Mouse (Mus musculus) kidney, embryonic 15.5 days (tissue): ENCODE data around the gene Samd15. TPM values are rescaled to one million over a fixed set of nuclear protein-coding genes. Genes with fewer than 3 reads are reported as not detected.
A peak's percentile ranks its signal among the peaks of the same experiment; 100 is the strongest.
"Not testable (repeated sequence)": the region's sequence is repeated elsewhere in the genome, so short reads cannot be mapped to it uniquely, and the experiment has no call there.

Experiments used
- ATAC-seq: fragments of 200-750 bp; cut with Nextera tagmentation; replicated peaks from 2 replicates; pipeline ENCODE4 v1.8.0; 2017; ENCODE audit warnings: moderate TSS enrichment; ENCODE audit not compliant: low FRiP score
- H3K27ac ChIP-seq: fragments of 300-500 bp; sonication (generic); 2 replicates; pipeline ENCODE4 v1.5.1; 2015; ENCODE audit warnings: mild to moderate bottlenecking, inconsistent platforms
- H3K27me3 ChIP-seq: fragments of 300-500 bp; sonication (generic); 2 replicates; pipeline ENCODE4 v1.6.1; 2015; ENCODE audit warnings: inconsistent platforms
- H3K36me3 ChIP-seq: fragments of 300-500 bp; sonication (generic); 2 replicates; pipeline ENCODE4 v1.6.1; 2015; ENCODE audit warnings: inconsistent platforms
- H3K4me1 ChIP-seq: fragments of 300-500 bp; sonication (generic); 2 replicates; pipeline ENCODE4 v1.6.1; 2015; ENCODE audit warnings: inconsistent platforms
- H3K4me2 ChIP-seq: fragments of 300-500 bp; sonication (generic); 2 replicates; pipeline ENCODE4 v1.6.1; 2015; ENCODE audit warnings: moderate library complexity, mild to moderate bottlenecking, inconsistent platforms
- H3K4me3 ChIP-seq: fragments of 300-500 bp; sonication (generic); replicated peaks from 2 replicates; pipeline ENCODE4 v1.5.1; 2015; ENCODE audit warnings: mild to moderate bottlenecking, inconsistent platforms
- H3K9ac ChIP-seq: fragments of 300-500 bp; sonication (generic); 2 replicates; pipeline ENCODE4 v1.6.1; 2015; ENCODE audit warnings: mild to moderate bottlenecking, inconsistent platforms
- H3K9me3 ChIP-seq: fragments of 300-500 bp; sonication (generic); replicated peaks from 2 replicates; pipeline ENCODE4 v1.6.1; 2016; ENCODE audit warnings: inconsistent platforms
- WGBS: fragments of 180-500 bp; shearing (Covaris S2); methylation state at CpG from one replicate; pipeline ENCODE4 v1.1.7; 2015; ENCODE audit warnings: mixed read lengths; 5-methylcytosine and 5-hydroxymethylcytosine counted together
- polyA plus RNA-seq: library from polyadenylated mRNA; unstranded; fragments of >200 nt; fragmentation: Nextera tagmentation; extraction: Ambion mirVana; gene quantifications from 2 replicates; pipeline ENCODE4 v1.2.1, GENCODE M21; 2015

The Samd15 gene
- 1.3 and 1.7 TPM in 2 replicates for polyA plus RNA-seq

DNA sequence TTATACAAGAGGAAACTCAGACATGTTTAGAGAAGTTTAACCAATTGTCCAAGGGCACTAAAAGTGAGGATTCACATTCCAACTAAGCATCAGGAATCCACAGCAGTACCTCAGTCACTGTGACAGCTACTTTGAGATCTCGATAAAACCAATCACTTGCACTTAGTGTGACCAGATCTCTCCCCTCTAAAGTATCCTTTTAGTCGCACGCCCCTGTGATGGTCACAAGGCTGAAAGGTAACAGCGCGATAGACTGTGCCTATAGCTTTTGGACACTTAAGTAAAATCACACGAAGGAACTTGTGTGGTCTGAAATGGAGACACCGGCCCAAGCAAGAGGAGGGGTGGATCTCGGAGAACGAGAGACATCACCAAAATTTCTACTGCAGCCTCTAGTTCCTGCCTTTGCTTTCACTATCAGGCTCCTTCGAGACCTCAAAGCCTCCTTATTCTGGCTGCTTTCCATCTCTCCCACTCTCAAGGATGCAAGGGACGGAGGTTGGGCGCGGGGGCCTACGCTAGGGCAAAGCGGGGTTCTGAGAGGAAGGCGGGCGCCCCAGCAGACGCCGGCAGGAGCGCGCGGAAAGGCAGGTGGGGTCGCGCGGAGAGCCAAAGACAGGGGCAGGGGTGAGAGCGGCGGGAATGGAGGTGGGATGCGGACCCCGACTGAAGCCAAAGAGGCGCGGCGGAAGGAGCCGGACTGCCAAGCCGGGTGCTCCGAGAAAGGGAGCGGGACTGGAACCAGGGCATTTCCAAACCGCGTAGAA lies at the start of gene Samd15:
Gene Samd15, plus strand, starts transcription at position 518 of the 767 bp plus-strand sequence.
- ATAC-seq, result peak; percentile 57; the same call in 1 of the 2 replicates
- peak within 1 kb of the TSS; percentile 83 for H3K4me3 ChIP-seq
- peaks cover 9% of the 10 kb centered on the region; the same call in 1 of the 2 replicates for H3K4me1 ChIP-seq
- peak within 1 kb of the TSS; percentile 75 for H3K27ac ChIP-seq
- H3K4me2 ChIP-seq, result peak within 1 kb of the TSS; percentile 92
- WGBS, result under 1% methylated on average over 38 of the region's 38 CpGs
- no peaks in the 10 kb centered on the region for H3K36me3 ChIP-seq
- peak within 1 kb of the TSS; percentile 87 for H3K9ac ChIP-seq
- H3K27me3 ChIP-seq, result no peaks in the 10 kb centered on the region
- H3K9me3 ChIP-seq, result no peaks in the 10 kb centered on the region

- 93% methylated on average over 4 of the region's 4 CpGs for WGBS
- not testable (repeated sequence) for H3K4me1 ChIP-seq, ATAC-seq, H3K9ac ChIP-seq, H3K4me2 ChIP-seq, H3K27ac ChIP-seq, H3K9me3 ChIP-seq, H3K27me3 ChIP-seq, H3K4me3 ChIP-seq
- peaks cover 27% of the 10 kb centered on the region for H3K36me3 ChIP-seq
These were observed 45.1 kb upstream of the Samd15 start for GRCm38 (mm10) chr12:87154448-87154847.

GRCm38 (mm10) chr12:87157361-87157760 lies 42.2 kb upstream of the Samd15 start:
- Histone ChIP-seq H3K27ac (peak overlapping the region; percentile 45; the same call in 1 of the 2 replicates), H3K4me1 (peaks cover 7% of the 10 kb centered on the region; the same call in 1 of the 2 replicates), H3K4me3 (no peak overlapping the region), H3K27me3 (no peaks in the 10 kb centered on the region), H3K4me2 (0 out of 2 replicates have a peak overlapping the region, but pooled peaks have one; percentile 1), H3K36me3 (peaks cover 28% of the 10 kb centered on the region), H3K9ac (no peak overlapping the region), H3K9me3 (peaks cover 2% of the 10 kb centered on the region; the same call in 1 of the 2 replicates)
- ATAC-seq, result peak; percentile 85
- 46% methylated on average over 4 of the region's 4 CpGs for WGBS

DNA sequence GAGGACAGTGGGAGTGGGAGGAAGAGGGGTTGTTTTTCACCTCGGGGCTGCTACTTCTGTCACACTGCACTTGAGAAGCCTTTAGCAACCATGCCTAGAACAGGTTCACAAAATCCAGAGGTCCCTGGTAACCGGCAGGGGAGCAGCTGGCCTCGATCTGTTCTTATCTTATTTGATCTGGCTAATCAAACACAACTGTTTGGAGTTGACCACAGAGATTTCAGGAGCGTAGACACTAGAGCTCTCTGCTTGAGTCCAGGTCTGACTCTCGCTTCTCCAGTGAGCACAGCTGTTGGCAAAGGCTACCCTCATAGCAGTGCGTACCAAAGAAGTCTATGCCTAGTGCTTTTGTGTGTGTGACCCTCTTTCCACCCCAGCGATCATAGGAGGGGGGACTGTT lies 41.4 kb upstream of the Samd15 start:
- H3K4me2 ChIP-seq, result 0 out of 2 replicates have a peak overlapping the region, but pooled peaks have one; percentile 1
- no peak for ATAC-seq

DNA sequence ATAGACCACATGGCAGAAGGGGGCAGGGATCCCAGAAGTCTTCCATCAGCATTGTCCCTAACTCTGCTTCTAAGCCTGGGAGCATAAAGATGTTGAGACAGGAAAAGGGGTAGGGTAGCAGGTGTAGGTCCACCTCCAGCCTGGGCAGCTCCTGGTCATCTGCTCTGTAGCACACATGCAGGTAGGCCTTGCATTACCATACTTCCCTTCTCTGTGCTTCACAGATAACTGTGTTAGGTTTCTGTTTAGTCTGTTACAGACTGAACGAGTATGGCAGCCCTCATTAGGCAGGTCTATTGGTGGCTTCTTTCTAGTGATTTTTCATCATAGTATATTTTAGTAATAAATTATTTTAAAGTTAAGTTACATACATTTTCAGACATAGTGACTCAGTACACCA lies 39.2 kb upstream of the Samd15 start:
- Histone ChIP-seq H3K9me3 (no peaks in the 10 kb centered on the region), H3K9ac (no peak overlapping the region), H3K36me3 (peaks cover 26% of the 10 kb centered on the region), H3K4me2 (no peak overlapping the region), H3K27ac (no peak overlapping the region), H3K4me3 (no peak overlapping the region), H3K27me3 (no peaks in the 10 kb centered on the region), H3K4me1 (peaks cover 7% of the 10 kb centered on the region; the same call in 1 of the 2 replicates)
- no peak for ATAC-seq
- WGBS, result 70% methylated on average over 1 of the region's 1 CpGs

More for the DNA sequence above, 41.4 kb upstream of the Samd15 start:
- Histone ChIP-seq H3K9me3 (no peaks in the 10 kb centered on the region), H3K36me3 (peaks cover 35% of the 10 kb centered on the region), H3K27me3 (no peaks in the 10 kb centered on the region), H3K27ac (no peak overlapping the region), H3K9ac (no peak overlapping the region), H3K4me3 (no peak overlapping the region), H3K4me1 (peaks cover 7% of the 10 kb centered on the region; the same call in 1 of the 2 replicates)
- 58% methylated on average over 7 of the region's 7 CpGs for WGBS

DNA sequence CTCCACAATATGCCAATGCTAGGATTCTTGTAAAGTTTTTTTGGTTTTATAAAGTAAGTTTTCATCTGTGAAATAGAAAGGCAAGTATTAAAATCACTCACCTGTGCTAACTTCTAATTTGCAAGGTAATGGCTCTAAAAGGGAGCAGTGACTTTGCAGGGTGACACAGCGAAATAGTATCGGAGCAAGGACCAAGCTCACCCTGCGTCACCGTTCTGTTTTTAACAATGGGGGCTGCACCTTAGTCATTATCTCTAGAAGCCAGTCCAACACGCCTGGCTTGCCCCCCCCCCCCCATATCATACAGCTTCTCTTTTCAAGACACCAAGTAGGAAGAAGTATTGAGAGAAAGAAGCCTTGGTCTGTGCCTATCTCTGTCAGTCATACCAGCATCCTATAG lies 38.7 kb upstream of the Samd15 start:
- 93% methylated on average over 5 of the region's 5 CpGs for WGBS
- Histone ChIP-seq H3K9ac (no peak overlapping the region), H3K9me3 (no peaks in the 10 kb centered on the region), H3K4me3 (no peak overlapping the region), H3K27ac (no peak overlapping the region), H3K27me3 (no peaks in the 10 kb centered on the region), H3K4me2 (no peak overlapping the region), H3K36me3 (peaks cover 21% of the 10 kb centered on the region), H3K4me1 (peaks cover 7% of the 10 kb centered on the region; the same call in 1 of the 2 replicates)
- ATAC-seq, result no peak

DNA sequence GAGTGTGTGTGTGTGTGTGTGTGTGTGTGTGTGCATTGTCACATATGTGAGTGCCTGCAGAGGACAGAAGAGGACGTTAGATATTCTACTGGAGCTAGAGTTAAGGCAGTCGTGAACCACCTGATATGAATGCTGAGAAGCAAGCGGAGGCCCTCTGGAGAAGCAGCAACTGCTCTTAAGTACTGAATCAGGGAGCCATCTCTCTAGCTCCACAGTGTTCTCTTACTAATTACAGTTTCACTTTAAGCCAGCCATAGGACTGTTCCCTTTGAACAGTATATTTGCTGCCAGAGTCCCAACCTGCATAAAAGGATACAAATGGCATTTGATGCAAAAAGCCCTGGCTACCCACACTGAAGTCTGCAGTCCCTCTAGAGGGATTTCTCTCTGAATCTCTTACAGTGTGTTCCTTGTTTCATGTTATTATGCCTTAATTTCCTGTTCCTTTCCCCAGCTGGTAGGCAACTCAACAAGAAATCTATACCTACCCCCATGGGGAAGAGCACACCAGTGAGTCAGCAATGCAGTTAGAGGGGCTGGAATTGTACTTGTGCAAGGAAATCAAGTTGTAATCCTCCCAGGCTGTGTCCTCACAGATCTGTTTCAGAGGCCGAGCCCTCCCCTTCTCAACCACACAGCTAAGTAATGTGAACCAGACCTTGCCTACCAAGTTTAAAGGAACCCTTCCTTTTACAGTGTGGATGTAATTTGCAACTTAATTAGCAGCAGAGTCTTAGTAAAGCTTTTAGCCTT lies 24.2 kb upstream of the Samd15 start:
- 67% methylated on average over 4 of the region's 4 CpGs for WGBS
- no peak overlapping the region for H3K4me2 ChIP-seq
- peaks cover 19% of the 10 kb centered on the region; the same call in 1 of the 2 replicates for H3K36me3 ChIP-seq
- H3K9ac ChIP-seq, result no peak overlapping the region
- no peaks in the 10 kb centered on the region for H3K4me1 ChIP-seq
- no peak for ATAC-seq
- no peaks in the 10 kb centered on the region for H3K9me3 ChIP-seq
- H3K27me3 ChIP-seq, result no peaks in the 10 kb centered on the region
- no peak overlapping the region for H3K4me3 ChIP-seq
- H3K27ac ChIP-seq, result no peak overlapping the region

DNA sequence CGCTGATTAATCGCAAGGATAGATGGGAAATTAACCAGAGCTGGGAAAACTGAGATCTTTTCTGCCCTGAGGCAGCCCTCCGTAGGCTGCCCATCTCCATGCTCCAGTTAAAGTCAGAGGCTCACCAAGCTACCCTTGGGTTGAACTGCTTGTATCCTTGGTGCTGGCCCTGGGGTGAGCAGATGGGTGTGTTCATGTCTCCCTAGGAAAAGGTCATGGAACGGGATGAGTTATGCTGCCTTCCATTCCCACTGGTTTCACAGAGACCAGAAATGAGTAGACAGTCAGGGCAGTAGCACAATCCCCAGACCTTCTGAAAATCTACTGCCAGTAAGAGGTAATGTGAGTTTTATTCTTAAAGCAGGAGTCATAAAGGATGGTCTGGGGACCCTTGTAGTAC lies 21.9 kb upstream of the Samd15 start:
- ATAC-seq, result no peak
- Histone ChIP-seq H3K4me3 (no peak overlapping the region), H3K9ac (no peak overlapping the region), H3K4me1 (no peaks in the 10 kb centered on the region), H3K27me3 (no peaks in the 10 kb centered on the region), H3K4me2 (no peak overlapping the region), H3K27ac (no peak overlapping the region), H3K36me3 (0 out of 2 replicates have a peak, but pooled peaks cover 9% of the 10 kb centered on the region), H3K9me3 (no peaks in the 10 kb centered on the region)
- WGBS, result 93% methylated on average over 4 of the region's 4 CpGs

DNA sequence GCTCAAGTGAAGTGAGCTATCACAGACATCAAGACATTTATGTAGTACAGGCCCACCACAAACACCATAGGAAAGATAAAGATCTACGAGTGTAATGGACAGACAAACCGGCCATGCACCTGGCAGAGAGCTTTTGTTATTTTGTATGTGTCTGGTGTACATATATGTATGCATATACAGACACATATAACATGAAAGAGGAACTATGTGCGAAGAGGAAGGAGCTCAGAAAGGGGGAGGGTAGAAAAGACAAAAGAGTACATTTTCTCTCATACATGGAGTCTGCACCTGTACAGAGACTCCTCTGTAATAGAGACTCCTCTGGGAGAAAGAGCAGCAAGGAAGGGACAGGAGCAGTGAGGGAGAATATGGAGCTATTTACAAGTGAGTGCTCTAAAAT lies 6.5 kb upstream of the Samd15 start:
- Histone ChIP-seq H3K27me3 (no peaks in the 10 kb centered on the region), H3K9ac (no peak overlapping the region), H3K9me3 (no peaks in the 10 kb centered on the region), H3K4me1 (no peaks in the 10 kb centered on the region), H3K36me3 (no peaks in the 10 kb centered on the region), H3K4me3 (no peak overlapping the region), H3K27ac (no peak overlapping the region), H3K4me2 (no peak overlapping the region)
- WGBS, result 84% methylated on average over 3 of the region's 3 CpGs
- ATAC-seq, result no peak

GRCm38 (mm10) chr12:87195069-87195468 lies 4.5 kb upstream of the Samd15 start:
- Histone ChIP-seq H3K27me3 (no peaks in the 10 kb centered on the region), H3K9ac (no peak overlapping the region), H3K4me1 (peaks cover 7% of the 10 kb centered on the region; the same call in 1 of the 2 replicates), H3K4me3 (no peak overlapping the region), H3K4me2 (no peak overlapping the region), H3K9me3 (no peaks in the 10 kb centered on the region), H3K36me3 (no peaks in the 10 kb centered on the region), H3K27ac (no peak overlapping the region)
- WGBS, result 87% methylated on average over 1 of the region's 1 CpGs
- ATAC-seq, result no peak

DNA sequence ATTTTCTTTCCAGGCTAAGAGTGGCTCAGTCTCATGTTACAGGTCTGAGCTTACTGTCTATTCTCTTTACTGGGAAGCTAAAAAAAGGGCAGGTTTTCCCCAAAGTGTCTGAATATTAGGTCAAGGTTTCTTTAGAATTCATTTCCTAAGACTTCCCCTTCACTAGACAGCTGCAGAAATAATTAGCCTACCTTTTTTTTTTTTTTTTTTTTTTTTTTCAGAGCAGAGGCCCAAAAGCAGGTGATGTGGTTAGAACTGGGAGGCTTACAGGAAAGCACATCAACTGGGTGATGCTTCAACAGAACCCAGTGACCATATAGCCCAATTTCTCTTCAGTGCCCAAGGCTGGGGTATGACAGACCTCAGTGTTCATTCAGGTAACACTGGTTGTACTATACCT lies 3.2 kb upstream of the Samd15 start:
- Histone ChIP-seq H3K9ac (no peak overlapping the region), H3K4me1 (peaks cover 9% of the 10 kb centered on the region; the same call in 1 of the 2 replicates), H3K36me3 (no peaks in the 10 kb centered on the region), H3K4me2 (no peak overlapping the region), H3K27ac (no peak overlapping the region), H3K27me3 (no peaks in the 10 kb centered on the region), H3K4me3 (no peak overlapping the region), H3K9me3 (no peaks in the 10 kb centered on the region)
- ATAC-seq, result no peak

DNA sequence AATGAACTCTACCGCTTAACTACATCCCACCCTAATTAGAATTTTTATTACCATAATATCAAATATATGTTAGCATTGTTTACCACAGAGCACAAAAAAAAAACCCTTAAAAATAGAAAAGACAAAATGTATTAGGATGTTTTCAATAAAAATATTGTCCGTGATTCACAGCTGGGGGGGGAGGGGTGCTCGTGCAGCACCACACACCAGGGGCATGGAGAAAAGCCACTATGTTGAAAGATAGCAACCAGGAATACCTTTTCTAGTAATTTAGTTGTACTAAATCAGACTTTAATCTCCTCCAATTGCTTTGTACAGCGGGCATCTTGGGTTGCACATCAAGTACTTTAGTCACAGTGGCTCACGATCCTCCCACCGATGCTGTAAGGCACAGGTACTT lies 731 bp upstream of the Samd15 start:
- peak overlapping the region; percentile 92 for H3K4me2 ChIP-seq
- WGBS, result 57% methylated on average over 6 of the region's 6 CpGs
- H3K27ac ChIP-seq, result no peak overlapping the region
- no peaks in the 10 kb centered on the region for H3K36me3 ChIP-seq
- ATAC-seq, result no peak
- H3K9ac ChIP-seq, result peak overlapping the region; percentile 87; the same call in 1 of the 2 replicates
- peaks cover 9% of the 10 kb centered on the region; the same call in 1 of the 2 replicates for H3K4me1 ChIP-seq
- peak overlapping the region; percentile 83 for H3K4me3 ChIP-seq
- H3K27me3 ChIP-seq, result no peaks in the 10 kb centered on the region
- no peaks in the 10 kb centered on the region for H3K9me3 ChIP-seq
